Mouse (Mus musculus) brain, embryonic 14.5 days (tissue): ENCODE data around the gene Arhgef25.

Experiments
- CTCF ChIP-seq: fragments of 200-500 bp; IDR thresholded peaks from 2 replicates; pipeline ENCODE4 v1.5.1; 2012; ENCODE audit warnings: inconsistent platforms, mild to moderate bottlenecking, moderate library complexity, borderline replicate concordance; ENCODE audit not compliant: insufficient read depth, insufficient read length; ENCODE audit errors: extremely low read depth
- POLR2A ChIP-seq: fragments of 200-500 bp; IDR thresholded peaks from 2 replicates; pipeline ENCODE4 v1.6.1; 2012; ENCODE audit warnings: mild to moderate bottlenecking, inconsistent platforms, borderline replicate concordance; ENCODE audit not compliant: poor library complexity, insufficient read depth, insufficient read length, severe bottlenecking; ENCODE audit errors: extremely low read depth

DNA sequence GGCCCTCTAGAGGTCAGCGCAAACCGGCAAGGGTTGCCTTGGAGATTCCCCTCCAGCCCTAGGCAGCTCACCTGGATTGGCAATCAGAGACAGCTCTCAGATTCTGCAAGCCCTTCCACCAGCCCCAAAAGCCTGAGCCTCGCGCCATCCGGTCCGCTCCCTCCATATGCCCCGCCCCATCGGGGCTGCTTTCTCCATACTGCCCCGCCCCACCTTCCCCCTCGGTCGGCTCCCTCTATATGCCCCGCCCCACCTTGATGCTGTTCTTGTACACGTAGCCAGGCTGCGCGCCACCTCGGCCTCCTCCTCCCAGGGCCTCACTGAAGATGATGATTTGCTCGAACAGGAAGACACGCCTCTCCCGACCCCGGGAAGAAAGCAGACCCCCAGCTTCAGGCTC is 6.1 kb downstream of the Arhgef25 start:
- 0 out of 2 replicates have a peak, but pooled peaks have one; percentile 0 for TF ChIP-seq CTCF
- TF ChIP-seq POLR2A = no peak
